Mouse (Mus musculus) forebrain, embryonic 15.5 days (tissue): Measurements from ENCODE around the gene Vsig8. TPM values are rescaled to one million over a fixed set of nuclear protein-coding genes. Genes with fewer than 3 reads are reported as not detected.
A peak's percentile ranks its signal among the peaks of the same experiment; 100 is the strongest.

Experiments used
- ATAC-seq: fragments of 200-750 bp; cut with Nextera tagmentation; replicated peaks from 2 replicates; pipeline ENCODE4 v1.8.0; 2017; ENCODE audit warnings: mild to moderate bottlenecking, moderate TSS enrichment, moderate library complexity
- H3K27ac ChIP-seq: fragments of 300-500 bp; sonication (generic); replicated peaks from 2 replicates; pipeline ENCODE4 v1.5.1; 2015; ENCODE audit warnings: mild to moderate bottlenecking, inconsistent platforms
- H3K27me3 ChIP-seq: fragments of 300-500 bp; sonication (generic); 2 replicates; pipeline ENCODE4 v1.6.1; 2015; ENCODE audit warnings: inconsistent platforms
- H3K36me3 ChIP-seq: fragments of 300-500 bp; sonication (generic); 2 replicates; pipeline ENCODE4 v1.6.1; 2015; ENCODE audit warnings: mild to moderate bottlenecking, inconsistent platforms
- H3K4me1 ChIP-seq: fragments of 300-500 bp; sonication (generic); 2 replicates; pipeline ENCODE4 v1.6.1; 2015; ENCODE audit warnings: inconsistent platforms
- H3K4me2 ChIP-seq: fragments of 300-500 bp; sonication (generic); replicated peaks from 2 replicates; pipeline ENCODE4 v1.6.1; 2015; ENCODE audit warnings: mild to moderate bottlenecking, inconsistent platforms
- H3K4me3 ChIP-seq: fragments of 300-500 bp; sonication (generic); 2 replicates; pipeline ENCODE4 v1.5.1; 2015; ENCODE audit warnings: mild to moderate bottlenecking, inconsistent platforms
- H3K9ac ChIP-seq: fragments of 300-500 bp; sonication (generic); replicated peaks from 2 replicates; pipeline ENCODE4 v1.6.1; 2015; ENCODE audit warnings: mild to moderate bottlenecking, inconsistent platforms
- H3K9me3 ChIP-seq: fragments of 300-500 bp; sonication (generic); 2 replicates; pipeline ENCODE4 v1.6.1; 2016; ENCODE audit warnings: inconsistent platforms
- WGBS: fragments of 180-500 bp; shearing (Covaris S2); methylation state at CpG from one replicate; pipeline ENCODE4 v1.1.7; 2015; ENCODE audit warnings: mixed read lengths; 5-methylcytosine and 5-hydroxymethylcytosine counted together
- polyA plus RNA-seq: library from polyadenylated mRNA; unstranded; fragments of >200 nt; fragmentation: Nextera tagmentation; extraction: Ambion mirVana; gene quantifications from 2 replicates; pipeline ENCODE4 v1.2.1, GENCODE M21; 2015

Gene Vsig8
- polyA plus RNA-seq, 1 experiment from 2014 or later = 0.14 TPM

GRCm38 (mm10) chr1:172563465-172563828, 7.7 kb downstream of the Vsig8 start:
- peaks cover 17% of the 10 kb centered on the region for H3K4me1 ChIP-seq
- no peaks in the 10 kb centered on the region for H3K36me3 ChIP-seq
- peak overlapping the region; percentile 59 for H3K9ac ChIP-seq
- no peak overlapping the region for H3K27ac ChIP-seq
- H3K4me3 ChIP-seq = peak overlapping the region; percentile 69
- ATAC-seq = no peak
- WGBS = 2% methylated on average over 10 of the region's 10 CpGs
- peaks cover 23% of the 10 kb centered on the region for H3K27me3 ChIP-seq
- no peaks in the 10 kb centered on the region for H3K9me3 ChIP-seq
- H3K4me2 ChIP-seq = peak overlapping the region; percentile 93

GRCm38 (mm10) chr1:172566131-172566530, 10.4 kb downstream of the Vsig8 start:
- WGBS = 80% methylated on average over 3 of the region's 3 CpGs
- no peak for ATAC-seq
- Histone ChIP-seq H3K9me3 (no peaks in the 10 kb centered on the region), H3K36me3 (no peaks in the 10 kb centered on the region), H3K27me3 (peaks cover 13% of the 10 kb centered on the region), H3K4me1 (peaks cover 17% of the 10 kb centered on the region), H3K4me2 (no peak overlapping the region), H3K4me3 (no peak overlapping the region), H3K27ac (no peak overlapping the region), H3K9ac (no peak overlapping the region)

- Histone ChIP-seq H3K27ac (no peak overlapping the region), H3K9me3 (no peaks in the 10 kb centered on the region), H3K4me1 (peaks cover 7% of the 10 kb centered on the region), H3K4me3 (no peak overlapping the region), H3K27me3 (0 out of 2 replicates have a peak, but pooled peaks cover under 1% of the 10 kb centered on the region), H3K36me3 (no peaks in the 10 kb centered on the region), H3K4me2 (no peak overlapping the region), H3K9ac (no peak overlapping the region)
- no peak for ATAC-seq
- 82% methylated on average over 4 of the region's 4 CpGs for WGBS
These were observed 12.0 kb downstream of the Vsig8 start for GRCm38 (mm10) chr1:172567758-172568157.

GRCm38 (mm10) chr1:172580116-172580515, 24.4 kb downstream of the Vsig8 start:
- Histone ChIP-seq H3K27me3 (no peaks in the 10 kb centered on the region), H3K27ac (no peak overlapping the region), H3K9ac (no peak overlapping the region), H3K36me3 (no peaks in the 10 kb centered on the region), H3K4me3 (no peak overlapping the region), H3K4me1 (no peaks in the 10 kb centered on the region), H3K9me3 (no peaks in the 10 kb centered on the region), H3K4me2 (no peak overlapping the region)
- ATAC-seq = no peak
- 79% methylated on average over 6 of the region's 6 CpGs for WGBS

- H3K4me2 ChIP-seq = no peak overlapping the region
- no peaks in the 10 kb centered on the region for H3K9me3 ChIP-seq
- no peak for ATAC-seq
- peaks cover 13% of the 10 kb centered on the region for H3K4me1 ChIP-seq
- no peak overlapping the region for H3K9ac ChIP-seq
- H3K27ac ChIP-seq = no peak overlapping the region
- no peaks in the 10 kb centered on the region for H3K36me3 ChIP-seq
- H3K27me3 ChIP-seq = no peaks in the 10 kb centered on the region
- H3K4me3 ChIP-seq = no peak overlapping the region
- 89% methylated on average over 8 of the region's 8 CpGs for WGBS
These were observed 26.7 kb downstream of the Vsig8 start for GRCm38 (mm10) chr1:172582436-172582835.

- Histone ChIP-seq H3K9me3 (no peaks in the 10 kb centered on the region), H3K9ac (no peak overlapping the region), H3K4me2 (no peak overlapping the region), H3K27ac (no peak overlapping the region), H3K4me1 (peaks cover 13% of the 10 kb centered on the region), H3K4me3 (no peak overlapping the region), H3K27me3 (no peaks in the 10 kb centered on the region), H3K36me3 (no peaks in the 10 kb centered on the region)
- no peak for ATAC-seq
- WGBS = 84% methylated on average over 6 of the region's 6 CpGs
These were observed 28.5 kb downstream of the Vsig8 start for GRCm38 (mm10) chr1:172584271-172584670.

- peaks cover 13% of the 10 kb centered on the region for H3K4me1 ChIP-seq
- no peaks in the 10 kb centered on the region for H3K27me3 ChIP-seq
- ATAC-seq = peak; percentile 11; the same call in 1 of the 2 replicates
- no peak overlapping the region for H3K4me3 ChIP-seq
- no peaks in the 10 kb centered on the region for H3K9me3 ChIP-seq
- H3K4me2 ChIP-seq = no peak overlapping the region
- no peak overlapping the region for H3K9ac ChIP-seq
- 39% methylated on average over 4 of the region's 4 CpGs for WGBS
- no peak overlapping the region for H3K27ac ChIP-seq
- no peaks in the 10 kb centered on the region for H3K36me3 ChIP-seq
These were observed 29.3 kb downstream of the Vsig8 start for GRCm38 (mm10) chr1:172585026-172585425.

GRCm38 (mm10) chr1:172585612-172586567, 30.2 kb downstream of the Vsig8 start:
- peak; percentile 84 for ATAC-seq
- H3K4me3 ChIP-seq = 0 out of 2 replicates have a peak overlapping the region, but pooled peaks have one; percentile 3

GRCm38 (mm10) chr1:172590385-172590784, 34.6 kb downstream of the Vsig8 start, which contains the start of gene Slamf8:
TSS of gene Slamf8 (minus strand) at chr1:172590568.
- Histone ChIP-seq H3K27me3 (no peaks in the 10 kb centered on the region), H3K4me1 (peaks cover 12% of the 10 kb centered on the region), H3K27ac (no peak within 1 kb of the TSS), H3K9ac (no peak within 1 kb of the TSS), H3K4me3 (no peak within 1 kb of the TSS), H3K4me2 (no peak within 1 kb of the TSS), H3K9me3 (no peaks in the 10 kb centered on the region), H3K36me3 (no peaks in the 10 kb centered on the region)
- WGBS = 82% methylated on average over 7 of the region's 7 CpGs
- no peak for ATAC-seq

More at GRCm38 (mm10) chr1:172585612-172586567, 30.2 kb downstream of the Vsig8 start:
- Histone ChIP-seq H3K4me2 (peak overlapping the region; percentile 25), H3K9ac (peak overlapping the region; percentile 25; the same call in 1 of the 2 replicates), H3K27ac (0 out of 2 replicates have a peak overlapping the region, but pooled peaks have one; percentile 29), H3K9me3 (no peaks in the 10 kb centered on the region), H3K4me1 (peaks cover 13% of the 10 kb centered on the region), H3K27me3 (no peaks in the 10 kb centered on the region), H3K36me3 (no peaks in the 10 kb centered on the region)
- 5% methylated on average over 26 of the region's 26 CpGs for WGBS

- no peaks in the 10 kb centered on the region for H3K9me3 ChIP-seq
- ATAC-seq = no peak
- no peaks in the 10 kb centered on the region for H3K27me3 ChIP-seq
- no peaks in the 10 kb centered on the region for H3K4me1 ChIP-seq
- 79% methylated on average over 3 of the region's 3 CpGs for WGBS
- no peak overlapping the region for H3K9ac ChIP-seq
- H3K4me2 ChIP-seq = no peak overlapping the region
- no peak overlapping the region for H3K4me3 ChIP-seq
- H3K27ac ChIP-seq = no peak overlapping the region
- H3K36me3 ChIP-seq = no peaks in the 10 kb centered on the region
These were observed 37.6 kb downstream of the Vsig8 start for GRCm38 (mm10) chr1:172593321-172593720.

GRCm38 (mm10) chr1:172593956-172594355, 38.2 kb downstream of the Vsig8 start:
- no peaks in the 10 kb centered on the region for H3K4me1 ChIP-seq
- H3K27me3 ChIP-seq = no peaks in the 10 kb centered on the region
- no peaks in the 10 kb centered on the region for H3K9me3 ChIP-seq
- H3K4me2 ChIP-seq = no peak overlapping the region
- no peak overlapping the region for H3K9ac ChIP-seq
- H3K4me3 ChIP-seq = no peak overlapping the region
- H3K27ac ChIP-seq = no peak overlapping the region
- H3K36me3 ChIP-seq = no peaks in the 10 kb centered on the region
- ATAC-seq = no peak
- WGBS = 89% methylated on average over 2 of the region's 2 CpGs

GRCm38 (mm10) chr1:172594495-172594894, 38.8 kb downstream of the Vsig8 start:
- ATAC-seq = no peak
- no peaks in the 10 kb centered on the region for H3K27me3 ChIP-seq
- H3K27ac ChIP-seq = no peak overlapping the region
- no peaks in the 10 kb centered on the region for H3K36me3 ChIP-seq
- no peak overlapping the region for H3K4me3 ChIP-seq
- no peaks in the 10 kb centered on the region for H3K4me1 ChIP-seq
- no peak overlapping the region for H3K4me2 ChIP-seq
- H3K9ac ChIP-seq = no peak overlapping the region
- no peaks in the 10 kb centered on the region for H3K9me3 ChIP-seq
